Mouse (Mus musculus) thymus, adult 2 months (tissue): ENCODE data around the gene Lonp2.

Experiments used
- CTCF ChIP-seq: fragments of 200-500 bp; IDR thresholded peaks from 2 replicates; pipeline ENCODE4 v1.5.1; 2012; ENCODE audit warnings: mild to moderate bottlenecking, control low read depth, low read length, moderate library complexity, borderline replicate concordance; ENCODE audit not compliant: control insufficient read depth, poor library complexity, insufficient read depth; ENCODE audit errors: extremely low read depth
- POLR2A ChIP-seq: fragments of 200-500 bp; IDR thresholded peaks from 2 replicates; pipeline ENCODE4 v1.6.1; 2012; ENCODE audit warnings: mild to moderate bottlenecking, low read length, control low read depth, moderate library complexity; ENCODE audit not compliant: control insufficient read depth, poor library complexity, insufficient read depth; ENCODE audit errors: extremely low read depth

DNA sequence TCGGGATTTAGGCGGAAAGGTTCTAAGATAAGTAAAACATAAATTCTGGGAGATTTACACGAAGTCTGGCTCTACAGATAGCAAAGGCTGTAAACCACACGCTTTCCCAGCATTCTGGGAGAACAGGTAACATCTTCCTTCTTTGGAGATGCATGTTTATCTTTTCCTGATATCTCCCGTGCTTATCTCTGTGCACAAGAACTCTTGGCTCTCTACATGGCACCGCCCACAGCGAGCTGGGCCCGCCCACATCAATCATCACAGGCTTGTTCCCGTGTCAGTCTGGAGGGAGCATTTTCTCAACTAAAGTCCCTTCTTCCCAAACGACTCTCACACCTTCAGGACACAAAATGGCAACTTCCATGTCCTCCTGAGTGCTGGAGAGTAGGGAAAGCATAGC lies 30.7 kb upstream of the Lonp2 start:
- TF ChIP-seq POLR2A (no peak), CTCF (no peak)
